In genomic region chr6:101351100-101351499, GRCm38 (mm10) we compare ENCODE assay signal across 18 mouse cellular contexts. TPM values are rescaled to one million over a fixed set of nuclear protein-coding genes. Genes with fewer than 3 reads are reported as not detected.
DNase-seq lines count a peak whose midpoint lies in the region; ATAC-seq and TF ChIP-seq lines count a peak whose summit lies in the region.
"Had no signal": no experiment of that assay in that cellular context is flagged by ENCODE, and none has a peak within 500 bp of the region (broad histone marks: within the 10 kb centered on the region; RNA-seq: fewer than 3 reads in every experiment).

No protein-coding gene starts in this region.

- peak overlapping the region; percentile 35; the same call in 1 of the 2 replicates for H3K27ac ChIP-seq in gastrocnemius, adult 2 months
- H3K27ac ChIP-seq in lung, embryonic 16.5 days (ENCODE audit: low read length) = no peak overlapping the region; the same call in 1 of the 2 replicates
- H3K27ac ChIP-seq in heart, embryonic 12.5 days (ENCODE audit: poor library complexity, severe bottlenecking) = peak overlapping the region; percentile 64; the same call in 1 of the 2 replicates
- H3K27ac ChIP-seq: neural tube, embryonic 13.5 days had no signal

- H3K79me2 ChIP-seq in myocyte (ENCODE audit: control insufficient read depth, insufficient read depth) = peaks cover 9% of the 10 kb centered on the region

- H3ac ChIP-seq in myocyte (ENCODE audit: control insufficient read depth, insufficient read length) = no peak overlapping the region

- WGBS in lung, embryonic 16.5 days = 27% methylated on average over 1 of the region's 1 CpGs
- 34% methylated on average over 1 of the region's 1 CpGs for WGBS in heart, embryonic 12.5 days

- peak overlapping the region; percentile 36; the same call in 1 of the 2 replicates for H3K4me2 ChIP-seq in lung, embryonic 16.5 days (ENCODE audit: low read depth, low read length)
- peak overlapping the region; percentile 10; the same call in 1 of the 2 replicates for H3K4me2 ChIP-seq in heart, embryonic 12.5 days
- no peak overlapping the region for H3K4me2 ChIP-seq in myocyte (ENCODE audit: low read depth)
- H3K4me2 ChIP-seq: neural tube, embryonic 13.5 days had no signal

- no peak for DNase-seq in gastrocnemius, adult 2 months
- DNase-seq in gastrocnemius, adult 8-10 months (ENCODE audit: low spot score in 2 of 2) = no peak
- no peak for DNase-seq in lung, postnatal 14 days
- no peak for DNase-seq in cerebellum, adult 18-20 months
- DNase-seq in spleen, adult 18-20 months = no peak
- DNase-seq: cerebellum, adult 11 months; cerebellum, postnatal 36 days; kidney, adult 2 months; kidney, postnatal 36 days; right cerebral cortex, postnatal 14 days; thymus, postnatal 36 days had no signal

- TF ChIP-seq POLR2A in myocyte (IDR thresholded peaks at IDR 0.05; ENCODE audit: insufficient read length, low read depth) = no peak

- intact Hi-C loops in gastrocnemius, adult 2 months (cut with DNase I) = no loop called here

- H3K36me3 ChIP-seq in lung, embryonic 16.5 days (ENCODE audit: control insufficient read depth, insufficient read depth, low read length) = no peaks in the 10 kb centered on the region
- H3K36me3 ChIP-seq in heart, embryonic 12.5 days = no peaks in the 10 kb centered on the region
- peaks cover 7% of the 10 kb centered on the region for H3K36me3 ChIP-seq in myocyte (ENCODE audit: control insufficient read depth, insufficient read depth)
- H3K36me3 ChIP-seq: midbrain, embryonic 10.5 days; neural tube, embryonic 13.5 days had no signal

- H3K9me3 ChIP-seq in lung, embryonic 16.5 days (ENCODE audit: control insufficient read depth, low read length) = no peaks in the 10 kb centered on the region
- H3K9me3 ChIP-seq in heart, embryonic 12.5 days (replicated peaks) = no peaks in the 10 kb centered on the region
- H3K9me3 ChIP-seq: midbrain, embryonic 10.5 days; neural tube, embryonic 13.5 days had no signal

- peak; percentile 63 for ATAC-seq in lung, embryonic 16.5 days (ENCODE audit: low read depth)
- ATAC-seq in heart, embryonic 12.5 days (ENCODE audit: insufficient number of reproducible peaks, low FRiP score) = no peak
- ATAC-seq: forebrain, embryonic 14.5 days had no signal

- H3K27me3 ChIP-seq in lung, embryonic 16.5 days (ENCODE audit: control insufficient read depth, insufficient read depth, low read depth, low read length) = no peaks in the 10 kb centered on the region
- no peaks in the 10 kb centered on the region for H3K27me3 ChIP-seq in heart, embryonic 12.5 days (replicated peaks)
- H3K27me3 ChIP-seq in myocyte (ENCODE audit: control insufficient read depth, insufficient read depth, insufficient read length) = no peaks in the 10 kb centered on the region
- H3K27me3 ChIP-seq: neural tube, embryonic 13.5 days had no signal

- no peak overlapping the region for H3K9ac ChIP-seq in lung, embryonic 16.5 days (ENCODE audit: low read length)
- H3K9ac ChIP-seq in heart, embryonic 12.5 days = no peak overlapping the region

- TF ChIP-seq CTCF in gastrocnemius, adult 2 months (IDR thresholded peaks at IDR 0.05) = no peak

- peaks cover 44% of the 10 kb centered on the region for H3K4me1 ChIP-seq in lung, embryonic 16.5 days (replicated peaks; ENCODE audit: control insufficient read depth, insufficient read depth, low read length)
- peaks cover 60% of the 10 kb centered on the region for H3K4me1 ChIP-seq in heart, embryonic 12.5 days (replicated peaks)

- no peak overlapping the region for H3K4me3 ChIP-seq in gastrocnemius, adult 2 months
- no peak overlapping the region for H3K4me3 ChIP-seq in lung, embryonic 16.5 days (ENCODE audit: low read length)
- H3K4me3 ChIP-seq in heart, embryonic 12.5 days = no peak overlapping the region
- H3K4me3 ChIP-seq in myocyte = no peak overlapping the region
- H3K4me3 ChIP-seq: midbrain, embryonic 10.5 days; neural tube, embryonic 13.5 days had no signal

TF ChIP-seq in myocyte, 11 proteins besides CTCF, POLR2A, EP300 and RAD21:
- TF ChIP-seq TCF12 (IDR thresholded peaks at IDR 0.05; ENCODE audit: insufficient read depth, poor library complexity, severe bottlenecking) (no peak), MYOG (IDR thresholded peaks at IDR 0.05; ENCODE audit: control insufficient read depth in 1 of 3, insufficient read depth in 1 of 3, insufficient read length in 2 of 3, low read depth in 2 of 3) (no peak), REST (IDR thresholded peaks at IDR 0.05; ENCODE audit: insufficient read depth, insufficient read length) (no peak), CEBPB (IDR thresholded peaks at IDR 0.05; ENCODE audit: insufficient read depth, poor library complexity, severe bottlenecking) (peak; percentile 38; the same call in 1 of the 2 replicates), SRF (IDR thresholded peaks at IDR 0.05; ENCODE audit: control insufficient read depth, insufficient read length, low read depth) (no peak), MAX (IDR thresholded peaks at IDR 0.05; ENCODE audit: low read depth) (no peak), USF1 (IDR thresholded peaks at IDR 0.05; ENCODE audit: low read depth) (no peak), MYOD1 (IDR thresholded peaks at IDR 0.05; ENCODE audit: control insufficient read depth in 1 of 3, insufficient read length in 2 of 3, low read depth in 2 of 3) (no peak), TCF3 (IDR thresholded peaks at IDR 0.05; ENCODE audit: insufficient read length, low read depth) (no peak)
TF ChIP-seq in myocyte: peak in this region for 1.

RNA-seq across cellular contexts. Expression of gene Pdzrn3, which starts 26.6 kb away (rescaled TPM):
- 100 to 1,000 TPM in 1 of 2 experiments, 10 to 100 TPM in 1; 96.6 to 104 TPM for total RNA-seq in gastrocnemius, adult 2 months (2021)
- 100 to 1,000 TPM; 112 to 145 (median 128) TPM for total RNA-seq in gastrocnemius, adult 8-10 months (2022)
- polyA plus RNA-seq in lung, embryonic 16.5 days (2015; fragmentation: Nextera tagmentation; extraction: Ambion mirVana) = 7.0 and 8.2 TPM in 2 replicates
- 13.6 and 14.0 TPM in 2 replicates for polyA plus RNA-seq in heart, embryonic 12.5 days (2016; fragmentation: Nextera tagmentation; extraction: Ambion mirVana)
- 13.8 TPM for polyA plus RNA-seq in myocyte (2012; fragmentation: generic; extraction: Trizol)
- total RNA-seq: monocyte, adult 5-6 weeks had no signal
